Mouse (Mus musculus) cerebellum, postnatal 10 days (tissue): Measurements from ENCODE around the gene Zdhhc14.
A peak's percentile ranks its signal among the peaks of the same experiment; 100 is the strongest.

Experiments
- DNase-seq, 2 experiments: peaks; one replicate each; pipeline ENCODE4 v3.0.0; 2021; ENCODE audit warnings: mixed read lengths in 2 of 2

Gene Zdhhc14

GRCm38 (mm10) chr17:5491801-5492745 lies at the start of gene Zdhhc14:
Gene Zdhhc14, plus strand, starts transcription at chr17:5492557.
- DNase-seq, result peak; percentile 92 to 96

GRCm38 (mm10) chr17:5443260-5443659 lies 49.1 kb upstream of the Zdhhc14 start:
- DNase-seq, result no peak

GRCm38 (mm10) chr17:5443751-5444150 lies 48.6 kb upstream of the Zdhhc14 start:
- DNase-seq, result peak in 1 of 2 experiments; percentile 36

- DNase-seq, result peak; percentile 29 to 48
These were observed 38.7 kb upstream of the Zdhhc14 start for GRCm38 (mm10) chr17:5453657-5454056.

GRCm38 (mm10) chr17:5463912-5464311 lies 28.4 kb upstream of the Zdhhc14 start:
- DNase-seq, result no peak

GRCm38 (mm10) chr17:5466736-5467135 lies 25.6 kb upstream of the Zdhhc14 start:
- DNase-seq, result no peak

- no peak for DNase-seq
These were observed 25.2 kb upstream of the Zdhhc14 start for GRCm38 (mm10) chr17:5467177-5467576.

GRCm38 (mm10) chr17:5472268-5472667 lies 20.1 kb upstream of the Zdhhc14 start:
- DNase-seq, result no peak

- peak; percentile 38 to 44 for DNase-seq
These were observed 16.2 kb upstream of the Zdhhc14 start for GRCm38 (mm10) chr17:5475960-5476725.

- DNase-seq, result no peak
These were observed 8.9 kb upstream of the Zdhhc14 start for GRCm38 (mm10) chr17:5483456-5483855.

- DNase-seq, result no peak
These were observed 7.7 kb upstream of the Zdhhc14 start for GRCm38 (mm10) chr17:5484663-5485062.

- DNase-seq, result peak; percentile 37 to 47
These were observed 4.2 kb upstream of the Zdhhc14 start for GRCm38 (mm10) chr17:5488156-5488555.

- no peak for DNase-seq
These were observed 2.0 kb upstream of the Zdhhc14 start for GRCm38 (mm10) chr17:5490351-5490750.

GRCm38 (mm10) chr17:5491031-5491800 lies 1.1 kb upstream of the Zdhhc14 start:
- peak; percentile 92 to 96 for DNase-seq

- DNase-seq, result no peak
These were observed 396 bp downstream of the Zdhhc14 start for GRCm38 (mm10) chr17:5492746-5493160.

- DNase-seq, result peak; percentile 62 to 66
These were observed 909 bp downstream of the Zdhhc14 start for GRCm38 (mm10) chr17:5493161-5493771.

GRCm38 (mm10) chr17:5493809-5494208 lies 1.5 kb downstream of the Zdhhc14 start:
- DNase-seq, result no peak

GRCm38 (mm10) chr17:5494832-5495231 lies 2.5 kb downstream of the Zdhhc14 start:
- no peak for DNase-seq

- peak; percentile 57 to 65 for DNase-seq
These were observed 5.3 kb downstream of the Zdhhc14 start for GRCm38 (mm10) chr17:5497695-5498094.

GRCm38 (mm10) chr17:5498996-5499395 lies 6.6 kb downstream of the Zdhhc14 start:
- DNase-seq, result no peak

- DNase-seq, result no peak
These were observed 11.8 kb downstream of the Zdhhc14 start for GRCm38 (mm10) chr17:5503981-5504760.
